Mouse (Mus musculus) hindbrain, embryonic 13.5 days (tissue): ENCODE results near the gene Fam192a. TPM values are rescaled to one million over a fixed set of nuclear protein-coding genes. Genes with fewer than 3 reads are reported as not detected.

Experiments
- ATAC-seq: fragments of 200-750 bp; cut with Nextera tagmentation; 2 replicates; pipeline ENCODE4 v1.8.0; 2017; ENCODE audit warnings: moderate TSS enrichment; ENCODE audit not compliant: low FRiP score
- H3K27ac ChIP-seq: fragments of 300-500 bp; sonication (generic); 2 replicates; pipeline ENCODE4 v1.5.1; 2015; ENCODE audit warnings: inconsistent platforms, mild to moderate bottlenecking, moderate library complexity
- H3K27me3 ChIP-seq: fragments of 300-500 bp; sonication (generic); 2 replicates; pipeline ENCODE4 v1.6.1; 2015; ENCODE audit warnings: mild to moderate bottlenecking, inconsistent platforms
- H3K36me3 ChIP-seq: fragments of 300-500 bp; sonication (generic); 2 replicates; pipeline ENCODE4 v1.6.1; 2015; ENCODE audit warnings: mild to moderate bottlenecking, inconsistent platforms
- H3K4me1 ChIP-seq: fragments of 300-500 bp; sonication (generic); replicated peaks from 2 replicates; pipeline ENCODE4 v1.6.1; 2015; ENCODE audit warnings: inconsistent platforms
- H3K4me2 ChIP-seq: fragments of 300-500 bp; sonication (generic); 2 replicates; pipeline ENCODE4 v1.6.1; 2015; ENCODE audit warnings: inconsistent platforms, mild to moderate bottlenecking, moderate library complexity
- H3K4me3 ChIP-seq: fragments of 300-500 bp; sonication (generic); 2 replicates; pipeline ENCODE4 v1.5.1; 2015; ENCODE audit warnings: mild to moderate bottlenecking, inconsistent platforms
- H3K9ac ChIP-seq: fragments of 300-500 bp; sonication (generic); 2 replicates; pipeline ENCODE4 v1.6.1; 2015; ENCODE audit warnings: mild to moderate bottlenecking, inconsistent platforms
- H3K9me3 ChIP-seq: fragments of 300-500 bp; sonication (generic); 2 replicates; pipeline ENCODE4 v1.6.1; 2016; ENCODE audit warnings: inconsistent platforms
- WGBS: fragments of 180-500 bp; shearing (Covaris S2); methylation state at CpG from one replicate; pipeline ENCODE4 v1.1.7; 2015; 5-methylcytosine and 5-hydroxymethylcytosine counted together
- polyA plus RNA-seq: library from polyadenylated mRNA; unstranded; fragments of >200 nt; fragmentation: Nextera tagmentation; extraction: Ambion mirVana; gene quantifications from 2 replicates; pipeline ENCODE4 v1.2.1, GENCODE M21; 2015

The Fam192a gene
- polyA plus RNA-seq, 1 experiment from 2014 or later: 89.0 TPM

DNA sequence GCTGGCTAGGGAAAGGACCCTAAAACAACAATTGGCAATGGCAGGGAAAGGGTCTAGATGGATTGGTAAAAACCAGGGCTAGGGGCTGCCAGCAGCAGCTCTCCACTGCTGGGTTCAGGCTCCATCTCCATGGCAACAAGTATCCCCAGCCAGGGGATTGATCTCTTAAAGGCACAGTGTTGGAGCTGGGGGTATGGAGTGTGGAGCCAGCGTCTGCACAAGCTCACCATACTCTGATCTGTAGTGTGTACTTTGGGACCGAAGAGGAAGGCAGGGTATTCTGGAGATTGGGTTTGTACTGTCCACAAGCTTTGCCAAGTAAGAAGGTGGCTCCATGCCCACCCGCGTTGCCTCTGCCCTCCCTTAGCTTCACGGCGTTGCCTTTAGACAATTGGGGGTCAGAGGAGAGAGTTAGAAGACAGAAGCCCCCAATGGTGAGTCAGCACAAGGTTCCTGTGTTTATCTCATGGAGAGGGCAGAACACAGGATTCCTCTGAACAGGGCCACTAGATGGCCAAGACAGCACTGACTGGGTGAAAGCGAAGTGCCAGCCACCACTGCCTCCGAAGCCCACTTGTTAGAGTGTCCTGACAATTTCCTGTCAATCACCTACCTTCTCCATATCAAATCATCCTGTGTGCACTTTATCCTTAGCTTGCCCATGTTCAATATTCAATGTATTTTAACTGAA, 34.5 kb downstream of the Fam192a start:
- 53% methylated on average over 8 of the region's 8 CpGs for WGBS
- H3K9ac ChIP-seq: 0 out of 2 replicates have a peak overlapping the region, but pooled peaks have one; percentile 20
- ATAC-seq: peak; percentile 93
- no peaks in the 10 kb centered on the region for H3K36me3 ChIP-seq
- H3K27ac ChIP-seq: peak overlapping the region; percentile 84
- H3K4me3 ChIP-seq: no peak overlapping the region
- peaks cover 38% of the 10 kb centered on the region for H3K4me1 ChIP-seq
- H3K27me3 ChIP-seq: peaks cover 16% of the 10 kb centered on the region; the same call in 1 of the 2 replicates
- no peaks in the 10 kb centered on the region for H3K9me3 ChIP-seq
- H3K4me2 ChIP-seq: peak overlapping the region; percentile 36

DNA sequence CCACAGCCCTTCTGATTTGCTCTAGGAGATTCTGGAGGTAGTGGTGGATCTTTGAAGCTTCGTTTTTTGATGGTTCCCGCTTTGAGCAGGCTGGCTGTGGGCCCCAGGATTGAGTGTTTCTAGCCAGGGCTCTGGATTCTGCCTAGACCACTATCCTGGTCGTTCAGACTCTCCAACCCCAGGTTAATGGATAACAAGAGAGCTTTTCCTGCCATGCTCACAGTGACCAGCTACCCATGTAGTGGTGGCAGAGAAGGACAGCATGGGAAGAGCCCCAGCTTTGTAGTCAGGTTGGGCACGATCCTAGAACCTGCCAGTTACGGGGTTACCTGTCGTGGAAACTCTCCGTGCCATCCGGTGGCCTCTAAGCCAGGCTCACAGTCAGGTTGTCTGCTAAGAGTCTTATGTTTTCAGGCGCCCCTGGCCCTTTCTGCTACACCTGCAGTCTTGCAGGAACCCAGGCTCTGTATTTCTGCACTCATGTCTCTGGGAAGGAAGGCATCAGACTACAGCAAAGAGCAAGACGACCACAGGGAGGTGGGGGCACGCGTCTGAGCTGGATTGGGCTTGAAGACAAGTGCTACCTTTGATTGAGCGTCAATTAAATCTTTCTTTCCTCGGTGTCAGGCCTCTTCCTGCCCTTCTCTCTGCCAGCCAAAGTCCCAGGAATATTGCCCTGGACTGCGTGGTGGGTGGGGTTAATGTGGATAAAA, 35.2 kb downstream of the Fam192a start:
- H3K9me3 ChIP-seq: no peaks in the 10 kb centered on the region
- H3K27ac ChIP-seq: peak overlapping the region; percentile 84
- H3K4me1 ChIP-seq: peaks cover 40% of the 10 kb centered on the region
- peak overlapping the region; percentile 36 for H3K4me2 ChIP-seq
- peaks cover 16% of the 10 kb centered on the region; the same call in 1 of the 2 replicates for H3K27me3 ChIP-seq
- ATAC-seq: peak; percentile 61
- H3K9ac ChIP-seq: peak overlapping the region; percentile 20; the same call in 1 of the 2 replicates
- H3K4me3 ChIP-seq: no peak overlapping the region
- WGBS: 45% methylated on average over 15 of the region's 15 CpGs
- no peaks in the 10 kb centered on the region for H3K36me3 ChIP-seq

DNA sequence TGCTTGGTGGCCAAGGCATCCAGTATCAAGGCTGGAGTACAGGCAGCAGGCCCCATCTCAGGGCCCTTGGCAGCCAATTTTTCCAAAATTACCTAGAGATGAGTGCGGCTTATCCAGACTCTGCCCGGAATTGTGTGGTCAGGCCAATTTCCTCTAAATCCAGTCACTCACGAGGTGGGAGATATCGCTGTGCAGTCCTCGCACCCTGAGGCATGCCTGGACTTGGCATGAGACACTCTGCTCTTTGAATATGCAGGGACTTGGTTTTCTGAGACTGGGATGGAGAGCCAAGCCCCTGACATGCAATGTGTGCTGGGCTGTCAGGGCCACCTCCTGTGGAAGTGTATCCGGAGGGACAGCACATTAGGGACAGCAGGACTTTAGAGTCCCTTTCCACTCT, 35.8 kb downstream of the Fam192a start:
- WGBS: 76% methylated on average over 6 of the region's 6 CpGs
- Histone ChIP-seq H3K9me3 (no peaks in the 10 kb centered on the region), H3K27me3 (peaks cover 16% of the 10 kb centered on the region; the same call in 1 of the 2 replicates), H3K9ac (0 out of 2 replicates have a peak overlapping the region, but pooled peaks have one; percentile 20), H3K4me3 (no peak overlapping the region), H3K4me1 (peaks cover 46% of the 10 kb centered on the region), H3K27ac (peak overlapping the region; percentile 84), H3K36me3 (no peaks in the 10 kb centered on the region), H3K4me2 (no peak overlapping the region)
- no peak for ATAC-seq

DNA sequence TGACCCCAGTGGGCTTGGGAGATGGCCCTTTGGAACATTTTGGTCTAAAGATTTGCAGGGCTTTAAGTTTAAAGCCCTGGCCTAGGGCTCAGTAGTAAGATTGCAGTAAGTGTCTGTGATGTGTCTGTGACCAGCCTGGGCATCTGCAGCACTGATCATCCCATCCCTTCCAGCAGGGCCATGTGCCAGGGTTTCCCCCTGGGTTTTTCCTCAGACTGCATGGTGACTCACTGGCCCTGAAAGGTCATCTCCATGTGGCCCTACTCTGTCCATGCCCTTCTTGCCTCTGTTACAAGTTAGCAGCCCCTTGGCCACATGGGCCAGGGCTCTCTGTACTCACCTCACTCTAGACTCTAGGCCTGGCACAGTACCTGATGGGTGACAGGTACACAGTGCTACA, 37.4 kb downstream of the Fam192a start:
- no peak overlapping the region for H3K4me3 ChIP-seq
- H3K9me3 ChIP-seq: no peaks in the 10 kb centered on the region
- H3K4me2 ChIP-seq: no peak overlapping the region
- no peak overlapping the region for H3K27ac ChIP-seq
- peaks cover 44% of the 10 kb centered on the region for H3K4me1 ChIP-seq
- ATAC-seq: no peak
- no peak overlapping the region for H3K9ac ChIP-seq
- no peaks in the 10 kb centered on the region for H3K36me3 ChIP-seq
- peaks cover 16% of the 10 kb centered on the region; the same call in 1 of the 2 replicates for H3K27me3 ChIP-seq

DNA sequence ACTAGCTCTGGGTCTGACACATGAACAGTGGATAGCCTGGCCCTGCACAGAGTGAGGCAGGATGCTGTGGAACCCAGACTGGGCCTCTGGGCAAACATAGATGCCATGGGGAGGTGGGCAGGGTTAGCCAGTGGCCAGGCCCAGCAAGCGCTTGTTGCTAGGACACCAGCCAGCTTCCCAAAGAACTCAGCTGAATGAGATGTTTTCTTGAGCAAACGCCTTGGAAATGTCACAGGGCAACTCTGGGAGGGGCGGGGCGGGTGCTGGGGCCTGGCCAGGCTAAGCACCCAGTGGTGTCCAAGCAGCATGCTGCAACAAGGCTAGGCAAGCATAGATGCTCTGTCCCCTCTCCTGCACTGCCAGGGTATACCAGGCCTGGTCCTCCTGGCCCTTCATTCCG, 40.5 kb downstream of the Fam192a start:
- H3K36me3 ChIP-seq: no peaks in the 10 kb centered on the region
- peaks cover 21% of the 10 kb centered on the region for H3K4me1 ChIP-seq
- no peaks in the 10 kb centered on the region for H3K9me3 ChIP-seq
- peak overlapping the region; percentile 52; the same call in 1 of the 2 replicates for H3K27ac ChIP-seq
- peaks cover 25% of the 10 kb centered on the region; the same call in 1 of the 2 replicates for H3K27me3 ChIP-seq
- no peak overlapping the region for H3K4me3 ChIP-seq
- no peak overlapping the region; the same call in 1 of the 2 replicates for H3K9ac ChIP-seq
- 23% methylated on average over 5 of the region's 5 CpGs for WGBS
- H3K4me2 ChIP-seq: no peak overlapping the region
- peak; percentile 83 for ATAC-seq

DNA sequence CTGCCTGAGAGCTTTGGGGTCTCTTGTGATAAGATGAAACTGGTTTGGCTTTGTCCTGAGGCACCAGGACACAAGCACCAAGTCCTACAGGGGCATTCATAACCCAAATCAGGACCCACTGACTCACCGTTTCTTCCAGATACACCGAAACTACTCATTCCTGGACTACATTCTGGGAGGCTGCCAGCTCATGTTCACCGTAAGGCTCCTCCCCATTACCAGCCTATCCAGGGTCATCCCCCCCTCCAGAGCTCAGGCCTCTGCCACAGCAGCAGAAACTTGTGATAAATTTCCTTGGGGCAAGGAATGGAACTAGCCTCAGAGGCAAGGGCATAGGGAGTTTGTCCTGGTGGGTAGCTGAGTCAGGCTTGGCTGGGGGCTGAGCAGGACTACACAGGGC, 44.5 kb downstream of the Fam192a start:
- no peaks in the 10 kb centered on the region for H3K36me3 ChIP-seq
- 72% methylated on average over 3 of the region's 3 CpGs for WGBS
- H3K4me3 ChIP-seq: no peak overlapping the region
- peaks cover 38% of the 10 kb centered on the region for H3K27me3 ChIP-seq
- H3K4me2 ChIP-seq: no peak overlapping the region
- H3K9me3 ChIP-seq: no peaks in the 10 kb centered on the region
- H3K9ac ChIP-seq: no peak overlapping the region
- H3K4me1 ChIP-seq: peaks cover 15% of the 10 kb centered on the region
- no peak overlapping the region for H3K27ac ChIP-seq
- ATAC-seq: no peak

DNA sequence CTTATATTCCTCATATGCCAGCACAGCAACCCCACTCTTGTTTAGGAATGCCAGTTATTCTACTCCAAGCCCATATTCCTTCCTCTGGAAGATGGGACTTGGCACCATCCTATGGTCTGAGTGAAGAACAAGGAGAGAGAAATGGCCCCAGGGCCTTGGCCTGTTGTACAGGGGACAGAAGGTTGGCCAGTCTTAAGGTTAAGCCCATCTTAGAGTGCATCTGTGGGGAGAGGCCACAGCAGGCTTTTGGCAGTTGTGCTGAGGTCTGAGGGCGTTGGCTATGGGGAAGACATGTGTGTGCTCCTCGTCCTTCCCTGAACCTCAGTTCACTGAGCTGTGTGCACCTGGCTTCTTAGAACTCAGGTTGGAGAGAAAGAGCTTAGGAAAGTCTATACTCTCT, 49.1 kb downstream of the Fam192a start:
- peaks cover 47% of the 10 kb centered on the region for H3K27me3 ChIP-seq
- no peak overlapping the region for H3K9ac ChIP-seq
- H3K36me3 ChIP-seq: no peaks in the 10 kb centered on the region
- H3K4me1 ChIP-seq: peaks cover 29% of the 10 kb centered on the region
- ATAC-seq: no peak
- WGBS: 85% methylated on average over 2 of the region's 2 CpGs
- no peaks in the 10 kb centered on the region for H3K9me3 ChIP-seq
- no peak overlapping the region for H3K4me3 ChIP-seq
- no peak overlapping the region for H3K4me2 ChIP-seq
- H3K27ac ChIP-seq: no peak overlapping the region

DNA sequence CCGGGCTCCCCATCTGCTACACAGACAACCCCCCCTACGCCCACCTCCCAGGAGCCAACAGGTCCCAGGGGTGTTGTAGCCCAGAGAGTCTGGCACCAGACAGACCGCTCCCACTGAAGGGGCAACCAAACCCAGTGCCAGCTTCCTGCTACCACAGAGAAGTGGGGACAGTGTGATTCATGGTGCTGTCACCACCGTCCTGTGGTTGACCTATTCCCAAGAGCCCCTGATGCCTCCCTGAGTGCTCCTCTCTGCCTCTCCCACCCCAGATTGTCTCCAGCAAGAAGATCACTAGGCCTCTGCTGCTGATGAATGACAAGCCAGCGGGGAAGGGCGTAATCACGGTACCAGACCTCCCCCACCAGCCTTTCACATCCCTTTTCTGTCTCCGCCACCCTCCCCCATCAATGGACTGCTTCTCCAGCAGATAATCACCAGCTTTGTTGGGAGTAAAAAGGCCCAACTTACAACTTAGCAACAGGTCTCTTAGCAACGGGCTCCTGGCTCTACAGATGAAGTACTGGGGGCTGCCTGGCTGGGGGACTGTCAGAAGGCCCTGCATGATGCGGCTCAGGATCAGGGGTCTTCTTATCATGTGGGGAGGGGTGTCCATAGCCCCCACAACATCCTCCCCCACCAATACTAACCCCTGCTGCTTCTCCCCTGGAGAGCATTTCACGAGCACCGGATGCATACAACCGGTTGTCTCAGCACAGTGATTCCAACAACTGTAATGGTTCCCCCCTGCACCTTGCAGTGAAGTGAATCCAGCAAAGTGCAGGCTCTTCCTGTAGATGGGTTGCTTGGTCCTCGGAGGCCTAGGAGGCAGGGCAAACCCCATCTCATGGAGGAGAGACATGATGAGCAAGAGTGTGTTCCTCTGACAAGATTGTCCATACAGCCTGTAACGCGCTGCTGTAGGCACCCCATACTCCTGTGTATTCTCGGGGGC, 50.0 kb downstream of the Fam192a start:
- Histone ChIP-seq H3K4me2 (no peak overlapping the region), H3K27ac (peak overlapping the region; percentile 82), H3K4me3 (no peak overlapping the region), H3K4me1 (peaks cover 29% of the 10 kb centered on the region), H3K27me3 (peaks cover 43% of the 10 kb centered on the region), H3K9me3 (no peaks in the 10 kb centered on the region), H3K9ac (no peak overlapping the region), H3K36me3 (no peaks in the 10 kb centered on the region)
- peak; percentile 83 for ATAC-seq
- WGBS: 28% methylated on average over 17 of the region's 17 CpGs

DNA sequence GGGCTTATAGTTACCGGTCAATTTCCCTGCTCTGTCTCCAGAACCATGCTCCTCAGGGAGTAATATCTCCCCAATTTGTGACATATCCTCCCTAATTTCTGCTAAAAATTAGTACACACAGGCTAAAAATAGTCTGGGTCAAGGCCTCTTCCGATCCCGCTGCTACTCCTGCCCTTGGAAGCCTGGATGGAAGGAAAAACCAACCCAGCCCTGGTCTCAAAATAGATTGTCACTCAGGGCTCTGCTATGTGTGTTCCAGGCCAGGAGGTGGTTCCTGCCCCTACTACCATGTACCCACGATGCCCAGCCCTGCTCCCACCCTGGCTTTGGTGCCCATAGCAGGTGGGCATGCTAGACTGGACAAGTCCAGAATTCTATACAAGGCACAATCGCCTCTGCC, 51.8 kb downstream of the Fam192a start:
- H3K27ac ChIP-seq: no peak overlapping the region
- no peaks in the 10 kb centered on the region for H3K36me3 ChIP-seq
- WGBS: 83% methylated on average over 5 of the region's 5 CpGs
- H3K4me3 ChIP-seq: no peak overlapping the region
- H3K4me1 ChIP-seq: peaks cover 33% of the 10 kb centered on the region
- peaks cover 38% of the 10 kb centered on the region for H3K27me3 ChIP-seq
- H3K9me3 ChIP-seq: no peaks in the 10 kb centered on the region
- no peak overlapping the region for H3K4me2 ChIP-seq
- no peak for ATAC-seq
- no peak overlapping the region for H3K9ac ChIP-seq

DNA sequence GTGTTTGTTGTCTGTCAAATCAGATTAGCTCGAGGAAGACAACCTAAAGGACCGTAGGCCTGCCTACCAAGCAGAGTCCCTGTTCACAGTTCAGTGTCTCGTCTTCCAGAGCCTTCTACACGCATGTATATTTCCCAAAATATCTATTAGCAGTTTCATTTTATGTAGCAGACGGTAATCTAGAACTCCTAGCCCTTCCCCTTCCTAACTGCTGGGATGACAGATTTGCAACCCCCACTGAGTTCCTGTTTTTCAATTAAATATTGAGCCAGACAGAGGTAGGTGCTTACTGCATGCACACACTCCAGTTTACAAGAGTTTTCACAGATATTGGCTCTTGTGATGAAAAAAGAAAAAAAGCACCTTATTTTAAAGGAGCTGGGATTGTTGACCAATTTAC, 52.3 kb downstream of the Fam192a start:
- no peak overlapping the region for H3K27ac ChIP-seq
- no peaks in the 10 kb centered on the region for H3K9me3 ChIP-seq
- H3K27me3 ChIP-seq: peaks cover 34% of the 10 kb centered on the region
- ATAC-seq: no peak
- H3K4me2 ChIP-seq: no peak overlapping the region
- 53% methylated on average over 5 of the region's 5 CpGs for WGBS
- no peak overlapping the region for H3K4me3 ChIP-seq
- H3K4me1 ChIP-seq: peaks cover 33% of the 10 kb centered on the region
- no peak overlapping the region for H3K9ac ChIP-seq
- H3K36me3 ChIP-seq: no peaks in the 10 kb centered on the region

DNA sequence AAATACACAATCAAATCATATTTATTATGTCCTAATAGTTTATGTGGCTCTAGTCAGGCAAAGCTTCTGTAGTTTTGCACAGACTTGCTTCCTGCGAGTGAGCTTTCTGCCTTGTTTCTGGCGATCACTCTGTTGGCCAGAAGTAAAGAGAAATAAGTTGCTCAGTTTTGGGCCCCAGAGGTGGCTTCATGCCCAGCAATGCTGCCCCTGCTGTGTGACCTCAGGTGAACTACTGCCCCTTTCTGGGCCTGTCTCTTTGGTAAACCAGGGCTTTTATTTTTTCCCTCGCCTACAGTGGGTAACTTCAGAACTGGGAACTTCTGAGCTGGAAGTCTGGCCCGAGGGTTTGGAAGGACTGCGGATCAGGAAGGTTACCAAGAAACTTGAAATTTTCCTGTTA, 52.8 kb downstream of the Fam192a start:
- H3K4me3 ChIP-seq: no peak overlapping the region
- no peaks in the 10 kb centered on the region for H3K36me3 ChIP-seq
- no peak overlapping the region for H3K4me2 ChIP-seq
- H3K4me1 ChIP-seq: peaks cover 33% of the 10 kb centered on the region
- H3K27me3 ChIP-seq: peaks cover 34% of the 10 kb centered on the region
- H3K9ac ChIP-seq: no peak overlapping the region
- no peak overlapping the region for H3K27ac ChIP-seq
- ATAC-seq: no peak
- 66% methylated on average over 5 of the region's 5 CpGs for WGBS
- no peaks in the 10 kb centered on the region for H3K9me3 ChIP-seq

DNA sequence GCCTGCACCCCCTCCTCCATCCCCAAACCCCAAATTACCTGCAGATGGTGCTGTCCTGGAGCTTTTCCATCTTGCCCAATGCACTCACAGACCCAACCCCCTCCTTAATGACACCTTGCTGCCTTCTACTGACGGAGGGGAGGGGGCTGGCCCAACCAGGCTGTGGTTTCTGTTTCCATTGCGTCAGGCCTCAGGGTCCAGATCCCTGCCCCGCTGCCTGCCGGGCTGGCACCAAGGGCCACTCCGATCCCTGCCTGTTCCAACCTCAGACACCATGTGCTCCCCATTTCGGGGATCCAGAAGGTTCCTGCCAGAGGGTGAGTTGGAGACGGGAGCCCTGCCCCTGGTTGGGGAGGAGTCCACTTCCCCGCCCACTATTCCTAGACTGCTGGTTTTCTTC, 57.8 kb downstream of the Fam192a start:
- H3K27ac ChIP-seq: no peak overlapping the region

More for the DNA sequence above, 57.8 kb downstream of the Fam192a start:
- WGBS: 77% methylated on average over 8 of the region's 8 CpGs
- no peak overlapping the region for H3K9ac ChIP-seq
- no peak overlapping the region for H3K4me2 ChIP-seq
- H3K4me1 ChIP-seq: peaks cover 18% of the 10 kb centered on the region
- no peaks in the 10 kb centered on the region for H3K9me3 ChIP-seq
- no peak for ATAC-seq
- H3K4me3 ChIP-seq: no peak overlapping the region
- no peaks in the 10 kb centered on the region for H3K36me3 ChIP-seq
- H3K27me3 ChIP-seq: peaks cover 10% of the 10 kb centered on the region; the same call in 1 of the 2 replicates
